Mouse (Mus musculus) myocyte (in vitro differentiated cells): Measurements from ENCODE around the gene Gapdh. TPM values are rescaled to one million over a fixed set of nuclear protein-coding genes. Genes with fewer than 3 reads are reported as not detected.
A peak's percentile ranks its signal among the peaks of the same experiment; 100 is the strongest.

ENCODE experiments used
- H3K27me3 ChIP-seq: one replicate; pipeline ENCODE4 v1.6.1; 2011; ENCODE audit not compliant: control insufficient read depth, insufficient read depth, insufficient read length
- H3K36me3 ChIP-seq: one replicate; pipeline ENCODE4 v1.6.1; 2011; ENCODE audit not compliant: control insufficient read depth, insufficient read depth
- H3K4me2 ChIP-seq: one replicate; pipeline ENCODE4 v1.6.1; 2011; ENCODE audit warnings: low read depth, control low read depth
- H3K4me3 ChIP-seq: one replicate; pipeline ENCODE4 v1.5.1; 2011; ENCODE audit warnings: mild to moderate bottlenecking, control low read depth, moderate library complexity
- H3K79me2 ChIP-seq: one replicate; pipeline ENCODE4 v1.6.1; 2011; ENCODE audit not compliant: control insufficient read depth, insufficient read depth
- H3ac ChIP-seq: one replicate; pipeline ENCODE4 v1.6.1; 2011; ENCODE audit not compliant: control insufficient read depth, insufficient read length
- CEBPB ChIP-seq: IDR thresholded peaks from 2 replicates; pipeline ENCODE4 v1.6.1; 2011; ENCODE audit warnings: mild to moderate bottlenecking, moderate library complexity; ENCODE audit not compliant: poor library complexity, insufficient read depth, severe bottlenecking
- E2F4 ChIP-seq: IDR thresholded peaks from one replicate; pipeline ENCODE4 v1.6.1; 2011; ENCODE audit warnings: mild to moderate bottlenecking, control low read depth, moderate library complexity; ENCODE audit not compliant: insufficient read depth
- MAX ChIP-seq: IDR thresholded peaks from one replicate; pipeline ENCODE4 v1.6.1; 2011; ENCODE audit warnings: low read depth, mild to moderate bottlenecking, control low read depth
- MYOD1 ChIP-seq, 3 experiments: IDR thresholded peaks; one replicate each; pipeline ENCODE4 v1.6.1; 2011; ENCODE audit warnings: control low read depth in 2 of 3, low read depth in 2 of 3, mild to moderate bottlenecking in 2 of 3, moderate library complexity in 1 of 3; ENCODE audit not compliant: insufficient read length in 2 of 3, control insufficient read depth in 1 of 3
- MYOG ChIP-seq, 3 experiments: IDR thresholded peaks; one replicate each; pipeline ENCODE4 v1.6.1; 2011; ENCODE audit warnings: control low read depth in 2 of 3, low read depth in 2 of 3, mild to moderate bottlenecking in 2 of 3; ENCODE audit not compliant: insufficient read length in 2 of 3, control insufficient read depth in 1 of 3, insufficient read depth in 1 of 3
- POLR2A ChIP-seq: IDR thresholded peaks from one replicate; pipeline ENCODE4 v1.6.1; 2011; ENCODE audit warnings: low read depth, mild to moderate bottlenecking, control low read depth, moderate library complexity; ENCODE audit not compliant: insufficient read length
- POLR2AphosphoS2 ChIP-seq: IDR thresholded peaks from one replicate; pipeline ENCODE4 v1.6.1; 2011; ENCODE audit warnings: low read depth, control low read depth; ENCODE audit not compliant: insufficient read length
- REST ChIP-seq: IDR thresholded peaks from one replicate; pipeline ENCODE4 v1.6.1; 2011; ENCODE audit warnings: mild to moderate bottlenecking, control low read depth, moderate library complexity; ENCODE audit not compliant: insufficient read depth, insufficient read length
- SRF ChIP-seq: IDR thresholded peaks from one replicate; pipeline ENCODE4 v1.6.1; 2011; ENCODE audit warnings: low read depth; ENCODE audit not compliant: control insufficient read depth, insufficient read length
- TCF12 ChIP-seq: IDR thresholded peaks from one replicate; pipeline ENCODE4 v1.6.1; 2011; ENCODE audit warnings: mild to moderate bottlenecking, control low read depth; ENCODE audit not compliant: poor library complexity, insufficient read depth, severe bottlenecking
- TCF3 ChIP-seq: IDR thresholded peaks from one replicate; pipeline ENCODE4 v1.6.1; 2011; ENCODE audit warnings: low read depth, control low read depth; ENCODE audit not compliant: insufficient read length
- USF1 ChIP-seq: IDR thresholded peaks from one replicate; pipeline ENCODE4 v1.6.1; 2011; ENCODE audit warnings: low read depth, mild to moderate bottlenecking, control low read depth, moderate library complexity
- polyA plus RNA-seq: library from polyadenylated mRNA; unstranded; fragments of >200 nt; fragmentation: generic; extraction: Trizol; gene quantifications from one replicate; pipeline ENCODE4 v1.2.1, GENCODE M21; 2012; ENCODE audit warnings: missing spikeins

The Gapdh gene
- polyA plus RNA-seq, 1 experiment, result 9,871 TPM

- no peak overlapping the region for H3ac ChIP-seq
- no peak overlapping the region for H3K4me3 ChIP-seq
- H3K27me3 ChIP-seq, result no peaks in the 10 kb centered on the region
- H3K36me3 ChIP-seq, result peaks cover 40% of the 10 kb centered on the region
- no peak for TF ChIP-seq SRF
- TF ChIP-seq MAX, result no peak
- no peak for TF ChIP-seq POLR2A
- no peak for TF ChIP-seq USF1
- TF ChIP-seq TCF12, result no peak
- H3K4me2 ChIP-seq, result no peak overlapping the region
- peaks cover 39% of the 10 kb centered on the region for H3K79me2 ChIP-seq
These were observed 29.1 kb downstream of the Gapdh start for GRCm38 (mm10) chr6:125137002-125137671.

- Histone ChIP-seq H3K79me2 (peaks cover 44% of the 10 kb centered on the region), H3K27me3 (no peaks in the 10 kb centered on the region), H3K4me3 (peak overlapping the region; percentile 99), H3K4me2 (peak overlapping the region; percentile 94), H3K36me3 (peaks cover 40% of the 10 kb centered on the region), H3ac (peak overlapping the region; percentile 67)
- TF ChIP-seq E2F4, result no peak
- no peak for TF ChIP-seq POLR2A
- TF ChIP-seq POLR2AphosphoS2, result no peak
- TF ChIP-seq MYOG (IDR thresholded peaks at IDR 0.05; ENCODE audit: control insufficient read depth in 1 of 3, insufficient read depth in 1 of 3, insufficient read length in 2 of 3, low read depth in 2 of 3), result no peak
- TF ChIP-seq MYOD1 (IDR thresholded peaks at IDR 0.05; ENCODE audit: control insufficient read depth in 1 of 3, insufficient read length in 2 of 3, low read depth in 2 of 3), result no peak
- TF ChIP-seq MAX, result no peak
- no peak for TF ChIP-seq USF1
- TF ChIP-seq SRF, result no peak
- no peak for TF ChIP-seq CEBPB
- no peak for TF ChIP-seq TCF3
- no peak for TF ChIP-seq TCF12
- TF ChIP-seq REST, result no peak
These were observed 33.8 kb downstream of the Gapdh start for GRCm38 (mm10) chr6:125132470-125132869.

GRCm38 (mm10) chr6:125131302-125132156 is 34.7 kb downstream of the Gapdh start, which contains the start of gene Nop2:
Nop2 (plus strand) TSS chr6:125131909.
- TF ChIP-seq POLR2AphosphoS2 (peak; percentile 99), SRF (peak; percentile 45), E2F4 (no peak), MYOD1 (IDR thresholded peaks at IDR 0.05; ENCODE audit: control insufficient read depth in 1 of 3, insufficient read length in 2 of 3, low read depth in 2 of 3) (no peak), CEBPB (no peak), MAX (peak; percentile 75), POLR2A (peak; percentile 95), TCF3 (no peak), USF1 (peak; percentile 89), MYOG (IDR thresholded peaks at IDR 0.05; ENCODE audit: control insufficient read depth in 1 of 3, insufficient read depth in 1 of 3, insufficient read length in 2 of 3, low read depth in 2 of 3) (no peak), TCF12 (no peak), REST (no peak)
- H3K4me3 ChIP-seq, result peak within 1 kb of the TSS; percentile 99
- H3K36me3 ChIP-seq, result peaks cover 39% of the 10 kb centered on the region

GRCm38 (mm10) chr6:125129710-125130402 is 36.4 kb downstream of the Gapdh start:
- H3K4me3 ChIP-seq, result no peak overlapping the region
- H3K27me3 ChIP-seq, result no peaks in the 10 kb centered on the region
- H3ac ChIP-seq, result no peak overlapping the region
- peaks cover 30% of the 10 kb centered on the region for H3K79me2 ChIP-seq
- H3K36me3 ChIP-seq, result peaks cover 41% of the 10 kb centered on the region
- H3K4me2 ChIP-seq, result no peak overlapping the region
- TF ChIP-seq CEBPB (no peak), POLR2AphosphoS2 (peak; percentile 81)

More at GRCm38 (mm10) chr6:125131302-125132156, 34.7 kb downstream of the Gapdh start, which contains the start of gene Nop2:
- Histone ChIP-seq H3ac (peak within 1 kb of the TSS; percentile 67), H3K4me2 (peak within 1 kb of the TSS; percentile 95), H3K27me3 (no peaks in the 10 kb centered on the region), H3K79me2 (peaks cover 35% of the 10 kb centered on the region)
